In the genomic region with DNA sequence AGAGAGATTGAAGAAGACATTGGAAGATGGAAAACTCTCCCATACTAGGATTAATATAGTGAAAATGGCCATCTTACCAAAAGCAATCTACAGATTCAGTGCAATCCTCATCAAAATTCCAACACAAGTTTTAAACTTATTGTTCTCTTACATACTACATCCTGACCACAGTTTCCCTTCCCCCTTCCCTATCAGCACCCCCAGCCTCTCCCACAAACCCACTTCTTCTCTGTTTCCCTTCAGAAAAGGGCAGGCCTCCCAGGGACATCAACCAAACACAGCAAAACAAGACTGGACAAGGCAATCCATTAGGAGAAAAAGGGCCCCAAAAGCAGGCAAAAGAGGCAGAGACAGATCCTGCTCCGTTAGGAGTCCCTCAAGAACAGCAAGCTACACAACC, we compare ENCODE assay signal across 1 mouse cellular context.
A peak's percentile ranks its signal among the peaks of the same experiment; 100 is the strongest.
TF ChIP-seq lines count a peak whose summit lies in the region.

No protein-coding gene starts in this region.

TF ChIP-seq in MEL, 35 proteins besides CTCF, POLR2A, EP300 and RAD21:
- TF ChIP-seq USF1 (IDR thresholded peaks at IDR 0.05; ENCODE audit: low read depth, low read length): no peak
- TF ChIP-seq MAFK (IDR thresholded peaks at IDR 0.05; ENCODE audit: borderline replicate concordance, low read depth, low read length): no peak
- TF ChIP-seq MXI1 (IDR thresholded peaks at IDR 0.05; ENCODE audit: low read depth, low read length): no peak
- TF ChIP-seq MEF2A (IDR thresholded peaks at IDR 0.05; ENCODE audit: extremely low read depth, insufficient replicate concordance, low read depth, low read length, poor library complexity, severe bottlenecking): no peak
- TF ChIP-seq POLR2AphosphoS5 (IDR thresholded peaks at IDR 0.05; ENCODE audit: borderline replicate concordance, low read depth, low read length): no peak
- TF ChIP-seq TBP (IDR thresholded peaks at IDR 0.05; ENCODE audit: low read depth, low read length): 0 out of 2 replicates have a peak, but pooled peaks have one; percentile 19
- no peak for TF ChIP-seq ZNF384 (IDR thresholded peaks at IDR 0.05; ENCODE audit: low read depth, low read length)
- no peak for TF ChIP-seq ZKSCAN1 (IDR thresholded peaks at IDR 0.05; ENCODE audit: low read depth, low read length)
- no peak for TF ChIP-seq MYC (IDR thresholded peaks at IDR 0.05; ENCODE audit: low read depth, low read length)
- no peak for TF ChIP-seq KAT2A (conservative IDR thresholded peaks at IDR 0.05; ENCODE audit: low read depth, low read length)
- TF ChIP-seq SIN3A (IDR thresholded peaks at IDR 0.05; ENCODE audit: low read length): 0 out of 2 replicates have a peak, but pooled peaks have one; percentile 24
- TF ChIP-seq TCF12 (IDR thresholded peaks at IDR 0.05; ENCODE audit: low read depth, low read length): peak; percentile 77
- no peak for TF ChIP-seq CHD1 (IDR thresholded peaks at IDR 0.05; ENCODE audit: low read depth, low read length)
- TF ChIP-seq USF2 (IDR thresholded peaks at IDR 0.05; ENCODE audit: borderline replicate concordance in 1 of 2, insufficient read depth in 1 of 2, low read depth in 1 of 2, low read length in 2 of 2): no peak
- no peak for TF ChIP-seq MYB (IDR thresholded peaks at IDR 0.05; ENCODE audit: low read depth, low read length)
- TF ChIP-seq MAZ (IDR thresholded peaks at IDR 0.05; ENCODE audit: low read depth, low read length): peak; percentile 31; the same call in 1 of the 2 replicates
- TF ChIP-seq GATA1 (IDR thresholded peaks at IDR 0.05; ENCODE audit: low read depth, low read length): 0 out of 2 replicates have a peak, but pooled peaks have one; percentile 27
- TF ChIP-seq SMC3 (IDR thresholded peaks at IDR 0.05; ENCODE audit: low read depth, low read length): no peak
- TF ChIP-seq TAL1 (IDR thresholded peaks at IDR 0.05; ENCODE audit: low read length): peak; percentile 54
- TF ChIP-seq ETS1 (IDR thresholded peaks at IDR 0.05; ENCODE audit: low read depth, low read length): no peak
- no peak for TF ChIP-seq GABPA (IDR thresholded peaks at IDR 0.05; ENCODE audit: low read depth, low read length)
